Mouse (Mus musculus): Measurements from ENCODE around the gene Slc25a43. TPM values are rescaled to one million over a fixed set of nuclear protein-coding genes. Genes with fewer than 3 reads are reported as not detected.

Slc25a43 gene
- polyA plus RNA-seq (2012; ENCODE audit: low replicate concordance) = 0.91 and 3.2 TPM in 2 replicates

GRCm38 (mm10) chrX:36743503-36744101 is at the start of gene Slc25a43:
Slc25a43 (plus strand) TSS chrX:36743659.

GRCm38 (mm10) chrX:36795424-36796162 is 52.1 kb downstream of the Slc25a43 start, which contains the start of gene Slc25a5:
Slc25a5 (plus strand) TSS chrX:36795651.

Other genes with a start within 250 kb of the Slc25a43 start
- gene Pgrmc1, start 145.5 kb upstream of the Slc25a43 start, polyA plus RNA-seq (2012; ENCODE audit: low replicate concordance) = 41.9 and 81.7 TPM in 2 replicates
- 0.18 and 1.2 TPM in 2 replicates for gene Akap17b, start 98.3 kb upstream of the Slc25a43 start, polyA plus RNA-seq (2012; ENCODE audit: low replicate concordance)
- gene Slc25a5, start 52.0 kb downstream of the Slc25a43 start, polyA plus RNA-seq (2012; ENCODE audit: low replicate concordance) = 16.1 and 40.3 TPM in 2 replicates
- gene Ube2a, start 130.2 kb downstream of the Slc25a43 start, polyA plus RNA-seq (2012; ENCODE audit: low replicate concordance) = 88.5 and 146 TPM in 2 replicates
- 0.52 and 2.8 TPM in 2 replicates for gene C330007P06Rik, start 130.5 kb downstream of the Slc25a43 start, polyA plus RNA-seq (2012; ENCODE audit: low replicate concordance)
- gene Nkrf, start 159.2 kb downstream of the Slc25a43 start, polyA plus RNA-seq (2012; ENCODE audit: low replicate concordance) = 0.50 and 1.0 TPM in 2 replicates
- gene Sept6, start 248.1 kb downstream of the Slc25a43 start, polyA plus RNA-seq (2012; ENCODE audit: low replicate concordance) = 10.4 and 28.4 TPM in 2 replicates